ENCODE assay signal across 9 mouse cellular contexts in genomic region chr17:53659738-53660137, GRCm38 (mm10). TPM values are rescaled to one million over a fixed set of nuclear protein-coding genes. Genes with fewer than 3 reads are reported as not detected.
A peak's percentile ranks its signal among the peaks of the same experiment; 100 is the strongest.
DNase-seq lines count a peak whose midpoint lies in the region; ATAC-seq lines count a peak whose summit lies in the region.
"Had no signal": no experiment of that assay in that cellular context is flagged by ENCODE, and none has a peak within 500 bp of the region (broad histone marks: within the 10 kb centered on the region; RNA-seq: fewer than 3 reads in every experiment).

No protein-coding gene starts in this region.

- 0 out of 2 replicates have a peak, but pooled peaks cover 3% of the 10 kb centered on the region for H3K36me3 ChIP-seq in kidney, embryonic 14.5 days (ENCODE audit: control insufficient read depth, insufficient read depth, low read length)
- peaks cover 29% of the 10 kb centered on the region for H3K36me3 ChIP-seq in forebrain, embryonic 14.5 days (ENCODE audit: control insufficient read depth, insufficient read depth, low read length)
- peaks cover 7% of the 10 kb centered on the region; the same call in 1 of the 2 replicates for H3K36me3 ChIP-seq in midbrain, embryonic 15.5 days (replicated peaks)

- H3K27ac ChIP-seq in kidney, embryonic 14.5 days (ENCODE audit: low read depth, low read length) = no peak overlapping the region
- H3K27ac ChIP-seq in forebrain, embryonic 14.5 days (ENCODE audit: low read depth, low read length) = no peak overlapping the region
- H3K27ac ChIP-seq in midbrain, embryonic 15.5 days = no peak overlapping the region
- H3K27ac ChIP-seq: heart, embryonic 10.5 days had no signal

- 92% methylated on average over 4 of the region's 4 CpGs for WGBS in kidney, embryonic 14.5 days
- 9% methylated on average over 4 of the region's 4 CpGs for WGBS in forebrain, embryonic 14.5 days
- 34% methylated on average over 4 of the region's 4 CpGs for WGBS in midbrain, embryonic 15.5 days

- H3K4me3 ChIP-seq in kidney, embryonic 14.5 days (ENCODE audit: low read length) = no peak overlapping the region
- no peak overlapping the region for H3K4me3 ChIP-seq in forebrain, embryonic 14.5 days (ENCODE audit: low read depth, low read length)
- H3K4me3 ChIP-seq in midbrain, embryonic 15.5 days = no peak overlapping the region
- H3K4me3 ChIP-seq: heart, embryonic 10.5 days had no signal

- H3K9ac ChIP-seq in kidney, embryonic 14.5 days (ENCODE audit: low read depth, low read length) = no peak overlapping the region
- H3K9ac ChIP-seq in forebrain, embryonic 14.5 days (ENCODE audit: low read length) = no peak overlapping the region
- H3K9ac ChIP-seq in midbrain, embryonic 15.5 days = no peak overlapping the region; the same call in 1 of the 2 replicates

- no peak for ATAC-seq in kidney, embryonic 14.5 days (ENCODE audit: low FRiP score, low TSS enrichment)
- peak; percentile 87 for ATAC-seq in forebrain, embryonic 14.5 days
- peak; percentile 82 for ATAC-seq in midbrain, embryonic 15.5 days (replicated peaks)
- ATAC-seq in CD4-positive, CD25-positive, alpha-beta regulatory T cell, adult 4 months = no peak

- no peaks in the 10 kb centered on the region for H3K9me3 ChIP-seq in kidney, embryonic 14.5 days (ENCODE audit: control insufficient read depth, low read length)
- H3K9me3 ChIP-seq in forebrain, embryonic 14.5 days (replicated peaks; ENCODE audit: control insufficient read depth, low read length) = no peaks in the 10 kb centered on the region
- no peaks in the 10 kb centered on the region for H3K9me3 ChIP-seq in midbrain, embryonic 15.5 days
- H3K9me3 ChIP-seq: heart, embryonic 10.5 days had no signal

- peak; percentile 27 to 44 for DNase-seq in adrenal gland, postnatal 36 days
- no peak for DNase-seq in adrenal gland, adult 2 months
- DNase-seq in kidney, postnatal 10 days = peak; percentile 30
- DNase-seq in forebrain, embryonic 14.5 days (ENCODE audit: low spot score) = peak; percentile 81
- no peak for DNase-seq in lung, postnatal 10 days

- H3K4me2 ChIP-seq in kidney, embryonic 14.5 days (replicated peaks; ENCODE audit: low read depth, low read length) = no peak overlapping the region
- H3K4me2 ChIP-seq in forebrain, embryonic 14.5 days (ENCODE audit: low read length) = no peak overlapping the region
- H3K4me2 ChIP-seq in midbrain, embryonic 15.5 days = no peak overlapping the region

- no peaks in the 10 kb centered on the region for H3K27me3 ChIP-seq in kidney, embryonic 14.5 days (ENCODE audit: control insufficient read depth, insufficient read depth, low read length)
- no peaks in the 10 kb centered on the region for H3K27me3 ChIP-seq in forebrain, embryonic 14.5 days (replicated peaks; ENCODE audit: control insufficient read depth, insufficient read depth, low read length)
- H3K27me3 ChIP-seq in midbrain, embryonic 15.5 days (replicated peaks) = no peaks in the 10 kb centered on the region

- H3K4me1 ChIP-seq in kidney, embryonic 14.5 days (ENCODE audit: control insufficient read depth, insufficient read depth, low read length) = no peaks in the 10 kb centered on the region
- H3K4me1 ChIP-seq in forebrain, embryonic 14.5 days (ENCODE audit: control insufficient read depth, insufficient read depth, low read length) = peaks cover 5% of the 10 kb centered on the region; the same call in 1 of the 2 replicates
- peaks cover 15% of the 10 kb centered on the region for H3K4me1 ChIP-seq in midbrain, embryonic 15.5 days
- H3K4me1 ChIP-seq: heart, embryonic 10.5 days had no signal

RNA-seq across cellular contexts. Expression of gene Sgo1, which starts 29.4 kb away (rescaled TPM):
- 1 to 10 TPM; 1.2 to 1.4 TPM for total RNA-seq in adrenal gland, postnatal 36 days (2021)
- 1 to 10 TPM in 1 of 2 experiments, under 1 TPM in 1; 0.35 to 1.1 TPM for total RNA-seq in adrenal gland, adult 2 months (2021)
- polyA plus RNA-seq in adrenal gland, adult 2 months (2012; rRNA removed) = not detected in 2 replicates
- 48.4 and 51.1 TPM in 2 replicates for polyA plus RNA-seq in kidney, embryonic 14.5 days (2014; fragmentation: Nextera tagmentation; extraction: Ambion mirVana)
- polyA plus RNA-seq in forebrain, embryonic 14.5 days (2014; fragmentation: Nextera tagmentation; extraction: Ambion mirVana) = 20.3 and 22.9 TPM in 2 replicates
- polyA plus RNA-seq in midbrain, embryonic 15.5 days (2015; fragmentation: Nextera tagmentation; extraction: Ambion mirVana) = 4.1 and 4.7 TPM in 2 replicates
- 1 to 10 TPM; 2.5 to 3.5 TPM for polyA plus RNA-seq in CD4-positive, CD25-positive, alpha-beta regulatory T cell, adult 4 months (2017; shearing (Covaris generic))

Comparison
In these comparisons a context has a peak if more than half of its experiments do, and no peak if none do; other contexts are left out.
1. DNase-seq: peak in adrenal gland, postnatal 36 days (2 of 2), kidney, postnatal 10 days (single experiment) and forebrain, embryonic 14.5 days (single experiment); none in adrenal gland, adult 2 months (single experiment) and lung, postnatal 10 days (single experiment).
2. ATAC-seq: peak in forebrain, embryonic 14.5 days (single experiment) and midbrain, embryonic 15.5 days (single experiment); none in kidney, embryonic 14.5 days (single experiment) and CD4-positive, CD25-positive, alpha-beta regulatory T cell, adult 4 months (single experiment).